Mouse (Mus musculus): ENCODE results near the gene Cks1b.

Gene Cks1b

DNA sequence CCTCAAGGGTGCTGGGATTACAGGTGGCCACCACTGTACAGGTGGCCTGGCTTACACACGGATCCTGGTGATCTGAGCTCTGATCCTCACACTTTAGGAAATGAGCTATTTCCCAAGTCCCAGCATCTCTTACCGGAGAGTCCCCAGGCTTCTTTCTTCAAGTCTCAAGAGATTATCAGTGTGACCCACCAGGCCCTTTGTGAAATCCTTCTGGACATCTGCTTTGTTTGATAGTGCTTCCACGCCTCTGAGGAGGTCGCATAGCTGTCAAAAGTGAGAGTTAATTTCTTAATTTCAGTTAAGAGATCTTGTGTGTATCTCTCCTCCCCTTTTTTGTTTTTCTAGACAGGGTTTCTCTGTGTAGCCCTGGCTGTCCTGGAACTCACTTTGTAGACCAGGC, 7.7 kb upstream of the Cks1b start:
- DNase-seq (ENCODE audit: low read depth, low spot score), result no peak

DNA sequence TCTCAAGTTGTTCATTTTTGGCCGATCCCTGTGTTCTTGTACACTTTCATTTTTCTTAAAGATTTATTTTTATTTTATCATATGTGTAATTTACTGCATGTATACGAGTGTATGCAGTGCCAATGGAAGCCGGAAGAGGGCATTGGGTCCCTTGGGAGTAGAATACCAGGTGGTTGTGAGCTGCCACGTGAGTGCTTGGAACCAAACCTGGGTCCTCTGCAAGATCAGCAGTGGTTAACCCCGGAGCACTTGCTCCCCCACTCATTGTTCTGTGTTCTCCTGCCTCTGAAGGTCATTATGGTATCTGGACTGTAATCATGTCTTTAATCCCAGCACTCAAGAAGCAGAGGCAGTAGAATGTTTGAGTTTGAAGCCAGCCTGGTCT, 7.0 kb upstream of the Cks1b start:
- DNase-seq (ENCODE audit: low read depth, low spot score), result no peak

DNA sequence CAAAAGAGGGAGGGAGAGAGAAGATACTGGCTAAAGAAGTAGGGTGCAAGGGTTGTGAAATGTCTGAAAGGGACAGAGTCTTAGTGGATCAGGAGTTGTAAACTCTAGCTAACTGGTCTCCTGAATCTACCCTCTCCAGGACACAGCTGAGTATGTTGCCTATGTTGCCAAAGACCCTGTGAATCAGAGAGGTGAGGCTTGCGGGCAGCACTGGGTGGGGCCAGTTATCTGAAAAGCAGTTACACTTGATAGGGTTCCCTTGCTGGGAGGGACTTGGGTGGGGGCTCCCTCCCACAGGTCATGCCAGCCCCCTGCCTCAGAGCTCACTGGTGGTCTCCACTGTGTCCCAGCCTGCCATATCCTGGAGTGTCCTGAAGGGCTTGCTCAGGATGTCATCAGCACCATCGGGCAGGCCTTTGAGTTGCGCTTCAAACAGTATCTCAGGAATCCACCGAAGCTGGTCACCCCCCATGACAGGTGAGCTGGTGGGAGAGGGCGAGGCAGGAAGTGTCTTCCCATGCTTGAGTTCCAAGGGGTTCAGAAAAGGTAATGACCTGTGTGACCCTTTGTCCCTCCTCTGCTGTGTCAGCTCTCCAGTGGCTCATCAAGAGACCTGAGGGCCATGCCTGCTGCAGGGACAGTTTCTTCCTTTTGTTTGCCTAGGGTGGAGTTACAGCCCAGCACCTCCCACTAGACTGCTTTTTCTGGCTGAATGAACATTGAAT, 6.4 kb upstream of the Cks1b start:
- no peak for DNase-seq (ENCODE audit: low read depth, low spot score)

DNA sequence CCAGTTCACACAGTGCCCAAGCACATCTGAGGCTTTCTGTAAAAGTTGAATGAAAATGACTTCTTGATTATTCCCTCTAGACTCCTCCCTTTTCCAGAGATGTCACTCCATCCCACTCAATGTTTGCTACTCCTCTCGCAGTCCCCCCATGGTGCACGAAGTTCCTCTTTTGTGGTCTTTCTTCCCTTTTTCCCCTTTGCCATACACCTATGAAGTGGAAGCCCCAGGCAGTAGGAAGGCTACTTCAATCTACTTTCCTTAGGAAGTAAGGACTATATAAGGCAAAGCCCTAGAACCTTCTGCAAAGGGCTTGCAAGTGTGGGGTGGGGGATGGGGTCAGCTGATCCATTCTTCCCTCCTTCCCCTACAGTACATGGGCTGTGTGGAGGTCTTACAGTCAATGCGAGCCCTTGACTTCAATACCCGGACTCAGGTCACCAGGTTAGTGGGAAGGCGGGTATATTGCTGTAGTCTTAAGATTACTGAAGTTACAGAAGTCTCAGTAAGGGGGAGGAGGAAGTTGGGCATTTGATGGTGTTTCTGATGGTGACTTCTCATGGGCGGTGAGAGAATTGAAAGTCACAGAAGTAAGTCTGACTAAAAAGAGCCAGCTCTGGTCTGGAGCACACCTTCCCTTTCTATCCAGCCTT, 4.5 kb upstream of the Cks1b start:
- no peak for DNase-seq (ENCODE audit: low read depth, low spot score)

DNA sequence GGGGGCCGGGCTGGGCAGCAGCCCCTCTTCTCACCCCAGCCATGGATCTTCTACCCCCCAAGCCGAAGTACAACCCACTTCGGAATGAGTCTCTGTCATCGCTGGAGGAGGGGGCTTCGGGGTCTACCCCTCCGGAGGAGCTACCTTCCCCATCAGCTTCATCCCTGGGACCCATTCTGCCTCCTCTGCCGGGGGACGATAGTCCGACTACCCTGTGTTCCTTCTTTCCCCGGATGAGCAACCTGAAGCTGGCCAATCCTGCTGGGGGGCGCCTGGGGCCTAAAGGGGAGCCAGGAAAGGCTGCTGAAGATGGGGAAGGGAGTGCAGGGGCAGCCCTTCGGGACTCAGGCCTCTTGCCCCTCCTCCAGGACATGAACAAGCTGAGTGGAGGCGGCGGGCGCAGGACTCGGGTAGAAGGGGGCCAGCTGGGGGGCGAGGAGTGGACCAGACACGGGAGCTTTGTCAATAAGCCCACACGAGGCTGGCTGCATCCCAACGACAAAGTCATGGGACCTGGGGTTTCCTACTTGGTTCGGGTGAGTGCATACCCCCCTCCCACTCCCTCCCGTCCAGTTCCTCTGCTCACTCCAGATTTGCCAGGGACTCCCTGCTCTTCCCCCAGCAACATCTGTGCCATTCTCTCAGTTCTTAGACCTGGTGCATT, 3.8 kb upstream of the Cks1b start:
- DNase-seq (ENCODE audit: low read depth, low spot score), result no peak

DNA sequence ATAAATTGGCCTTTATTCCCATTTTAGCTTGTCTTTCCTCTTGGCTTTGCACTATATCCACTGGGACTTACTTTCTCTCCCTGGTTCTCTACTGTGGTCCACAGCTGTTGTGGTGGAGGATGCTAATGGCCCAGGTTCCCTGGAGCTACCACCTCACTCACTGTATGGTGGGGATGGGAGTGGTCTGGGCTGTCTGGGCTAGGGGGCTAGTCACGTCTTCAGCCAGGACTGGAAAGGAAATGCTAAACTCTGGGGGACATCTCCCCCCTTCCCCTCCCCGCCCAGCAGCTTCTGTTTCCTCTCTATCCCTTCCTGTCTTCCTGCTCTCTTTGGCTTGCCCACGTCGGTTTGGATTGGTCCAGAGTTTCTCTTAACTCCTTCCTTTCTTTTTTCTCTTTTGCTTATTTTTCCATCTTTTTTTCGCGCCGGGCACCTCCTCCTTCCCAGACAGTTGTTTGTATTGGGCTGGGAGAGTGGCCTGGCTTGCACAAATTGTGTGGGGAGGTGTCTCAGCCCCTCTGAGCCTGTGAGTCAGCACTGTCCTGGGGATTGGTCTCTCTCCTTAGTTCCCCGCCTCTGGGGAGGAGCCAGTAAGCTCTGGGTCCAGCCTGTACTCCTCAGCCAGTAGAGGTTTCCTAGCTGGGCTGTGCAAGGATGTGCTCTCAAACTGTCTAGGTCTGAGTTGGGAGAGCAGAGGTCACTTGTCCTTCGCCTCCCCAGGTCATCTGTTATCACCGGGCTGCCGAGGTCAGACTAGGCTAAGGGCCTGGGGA, 3.0 kb upstream of the Cks1b start:
- peak; percentile 93 for DNase-seq (ENCODE audit: low read depth, low spot score)

DNA sequence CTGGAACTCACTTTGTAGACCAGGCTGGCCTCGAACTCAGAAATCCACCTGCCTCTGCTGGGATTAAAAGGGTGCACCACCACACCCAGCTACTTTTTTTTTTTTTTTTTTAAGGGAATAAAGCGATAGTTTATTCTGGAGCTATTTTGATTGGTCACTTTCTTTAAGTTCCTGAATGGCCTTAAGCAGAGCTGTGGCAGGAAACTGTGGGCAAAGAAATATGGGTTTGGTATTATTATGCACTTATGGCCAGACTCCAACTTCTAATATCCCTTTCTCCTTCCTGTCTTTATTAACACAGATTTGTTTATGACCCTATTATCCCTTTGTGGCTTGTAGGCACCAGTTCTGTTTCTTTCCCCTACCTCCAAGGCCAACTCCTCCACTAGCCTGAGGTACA, 2.2 kb upstream of the Cks1b start:
- DNase-seq (ENCODE audit: low read depth, low spot score), result no peak

DNA sequence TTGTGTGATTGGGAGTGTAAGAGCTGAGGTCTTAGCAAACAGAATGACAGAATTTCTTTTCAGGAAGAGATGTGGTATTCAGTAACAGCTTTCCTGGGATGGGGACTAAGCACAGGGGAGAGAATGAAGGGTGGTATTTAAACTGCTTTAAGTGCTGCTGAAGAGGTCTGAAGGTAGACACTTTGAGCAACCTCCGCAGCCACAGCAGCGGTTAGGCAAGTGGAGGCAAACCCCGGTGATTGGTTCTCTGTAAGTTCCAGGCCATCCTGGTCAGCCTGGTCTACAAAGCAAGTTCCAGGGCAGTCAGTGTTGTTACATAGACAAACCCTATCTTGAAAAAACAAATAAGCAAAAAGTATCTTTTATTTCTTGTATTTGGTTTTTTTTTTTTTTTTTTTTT, 1.8 kb upstream of the Cks1b start:
- DNase-seq (ENCODE audit: low read depth, low spot score), result no peak

DNA sequence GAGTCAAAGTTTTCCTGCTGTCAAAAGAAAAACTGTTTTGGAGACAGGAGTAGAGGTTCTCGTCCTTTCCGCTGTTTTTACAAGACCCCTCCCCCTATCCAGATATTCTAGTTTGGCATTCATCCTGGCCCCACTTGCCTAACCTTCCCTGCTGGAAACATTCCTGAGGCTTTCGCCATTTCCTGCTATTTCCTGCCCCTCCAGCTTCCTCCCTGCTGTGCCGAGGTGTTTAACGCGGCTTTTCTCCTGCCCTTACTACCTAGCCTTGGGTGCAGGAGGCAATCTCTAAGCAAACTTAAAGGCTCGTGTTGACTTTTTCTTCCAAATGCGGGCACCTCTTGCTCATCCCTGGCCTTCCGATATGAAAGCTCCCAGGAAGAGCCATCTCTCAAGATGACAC, 1.4 kb upstream of the Cks1b start:
- DNase-seq (ENCODE audit: low read depth, low spot score), result no peak

DNA sequence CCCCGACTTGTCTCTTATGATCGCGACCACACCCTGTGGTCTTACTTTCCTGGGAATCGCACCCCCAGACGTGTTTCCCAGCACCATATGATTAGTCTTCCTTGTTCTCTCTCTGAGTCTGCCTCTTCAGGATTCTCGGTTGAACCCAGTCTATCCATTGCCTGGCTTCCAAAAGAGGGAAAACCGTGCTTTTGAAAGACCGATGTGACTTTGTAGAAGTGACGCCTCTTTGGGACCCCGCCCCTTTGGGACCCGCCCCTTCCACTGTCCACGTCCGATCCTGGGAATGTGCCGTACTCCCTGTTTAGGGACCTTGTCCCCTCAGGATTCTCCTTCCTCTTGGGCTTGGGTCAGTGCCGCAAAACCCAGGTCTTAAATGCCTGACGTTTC, 673 bp upstream of the Cks1b start:
- no peak for DNase-seq (ENCODE audit: low read depth, low spot score)

DNA sequence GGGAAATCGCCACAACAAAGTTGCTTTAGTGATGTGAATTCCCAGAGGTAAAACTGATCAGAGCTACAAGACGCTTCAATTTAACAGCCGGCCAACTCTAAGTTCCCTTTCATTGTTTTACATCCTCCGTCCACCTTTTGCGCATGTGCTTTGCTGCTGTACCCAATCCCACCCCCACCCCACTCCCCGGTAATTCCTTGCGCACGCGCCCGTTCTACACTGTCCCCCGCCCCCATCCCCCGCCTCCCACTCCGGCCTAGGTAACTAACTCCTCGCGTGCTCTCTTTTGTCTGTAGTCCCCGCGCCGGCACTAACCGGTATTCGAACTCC, 378 bp downstream of the Cks1b start:
- peak; percentile 20 for DNase-seq (ENCODE audit: low read depth, low spot score)

DNA sequence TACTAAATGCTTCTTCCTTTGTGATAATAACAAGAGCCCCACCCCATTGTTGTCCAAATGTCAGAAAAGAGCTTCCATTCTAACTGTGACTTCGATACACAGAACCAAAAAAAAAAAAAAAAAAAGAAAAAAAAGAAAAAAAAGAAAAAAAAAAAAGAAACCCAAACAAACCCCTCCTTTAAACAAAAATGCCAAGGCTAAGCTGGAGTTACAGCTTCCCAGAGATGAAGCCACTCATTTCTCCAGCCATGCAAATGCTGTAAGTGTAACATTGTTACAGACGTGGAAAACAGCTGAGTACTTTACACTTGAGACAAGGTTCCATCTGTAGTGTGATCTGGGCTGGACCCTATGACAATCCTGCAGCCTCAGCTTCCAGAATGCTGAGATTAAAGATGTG, 1.1 kb downstream of the Cks1b start:
- no peak for DNase-seq (ENCODE audit: low read depth, low spot score)

DNA sequence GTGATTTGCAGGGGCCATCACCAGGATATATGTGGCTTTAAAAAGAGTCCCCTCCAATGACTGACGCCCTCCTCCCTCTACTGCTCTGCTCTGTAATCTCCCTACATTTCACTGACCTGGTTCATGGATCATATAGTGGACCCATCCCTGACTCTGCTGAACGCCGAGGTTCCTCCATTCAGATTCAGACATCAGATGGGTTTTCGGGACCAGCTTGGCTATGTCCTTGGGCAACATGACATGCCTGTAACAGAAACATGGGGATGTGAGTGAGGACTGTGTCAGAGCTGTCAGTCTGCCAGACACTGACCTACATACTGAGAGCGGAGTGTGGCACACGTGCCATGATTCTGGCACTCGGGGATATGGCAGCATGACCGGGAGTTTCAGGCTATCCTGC, 2.0 kb downstream of the Cks1b start:
- no peak for DNase-seq (ENCODE audit: low read depth, low spot score)

DNA sequence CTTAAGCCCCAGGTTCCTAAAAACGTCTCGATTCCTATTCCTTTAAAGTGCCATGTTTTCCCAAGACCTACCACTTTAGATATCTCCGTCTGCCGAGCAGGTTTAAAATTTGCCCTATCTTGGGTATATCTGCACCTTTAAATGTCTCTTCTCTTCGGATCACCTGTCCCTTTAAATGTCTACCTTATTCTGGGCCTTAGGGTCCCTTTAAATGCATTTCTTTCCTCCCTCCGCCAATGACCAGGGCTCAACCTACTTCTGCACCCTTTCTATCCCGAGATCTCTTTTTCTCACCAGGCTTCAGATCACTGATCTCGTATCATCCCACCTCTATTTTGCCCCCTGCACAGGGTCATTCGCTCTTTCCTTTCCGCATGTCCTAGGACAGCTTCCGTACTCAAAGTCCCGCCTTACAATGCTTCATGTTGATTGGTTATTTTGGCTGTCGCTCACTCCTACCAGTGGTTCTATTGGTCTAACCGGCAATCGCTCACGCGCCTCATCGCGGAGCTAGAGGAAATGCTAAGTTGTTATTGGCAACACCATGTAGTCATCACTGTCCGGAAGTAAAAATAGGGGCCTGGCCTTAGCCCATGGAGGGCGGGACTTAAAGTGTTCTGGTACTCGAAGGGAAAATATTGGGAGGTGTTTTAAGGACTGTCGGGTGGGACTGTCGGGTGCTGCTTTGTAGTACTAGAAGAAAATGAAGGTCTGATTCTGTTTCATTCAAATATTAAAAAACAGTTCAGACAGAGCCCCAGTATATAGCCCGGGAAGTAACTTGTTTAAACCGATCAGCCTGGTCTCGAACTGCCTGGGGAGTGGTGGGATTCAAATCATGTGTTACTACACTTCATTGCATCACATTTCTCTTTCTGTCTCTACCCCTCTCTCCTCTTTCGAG, 6.4 kb downstream of the Cks1b start, which contains the start of gene Flad1:
TSS of gene Flad1 (minus strand) at position 381 of the 904 bp plus-strand sequence.
- peak; percentile 100 for DNase-seq (ENCODE audit: low read depth, low spot score)

DNA sequence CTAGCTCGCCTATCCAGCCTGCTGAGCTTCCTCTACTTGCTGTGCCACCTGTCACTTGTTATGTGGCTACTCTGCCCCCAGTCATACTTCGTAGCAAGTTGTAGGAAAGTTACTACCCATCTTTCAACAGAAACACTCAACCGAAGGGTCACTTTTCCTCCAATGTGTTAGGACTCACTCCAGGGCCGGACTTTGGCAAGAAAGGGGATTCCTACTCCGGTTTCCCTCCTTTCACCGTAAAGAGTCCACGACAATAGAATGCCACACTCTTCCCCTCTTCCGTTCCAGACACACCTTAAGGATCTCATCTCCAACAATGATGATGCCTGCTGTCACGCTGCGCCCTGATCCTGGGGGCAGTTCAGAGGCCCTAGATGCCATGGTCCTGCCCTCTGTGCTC, 7.3 kb downstream of the Cks1b start:
- no peak for DNase-seq (ENCODE audit: low read depth, low spot score)

DNA sequence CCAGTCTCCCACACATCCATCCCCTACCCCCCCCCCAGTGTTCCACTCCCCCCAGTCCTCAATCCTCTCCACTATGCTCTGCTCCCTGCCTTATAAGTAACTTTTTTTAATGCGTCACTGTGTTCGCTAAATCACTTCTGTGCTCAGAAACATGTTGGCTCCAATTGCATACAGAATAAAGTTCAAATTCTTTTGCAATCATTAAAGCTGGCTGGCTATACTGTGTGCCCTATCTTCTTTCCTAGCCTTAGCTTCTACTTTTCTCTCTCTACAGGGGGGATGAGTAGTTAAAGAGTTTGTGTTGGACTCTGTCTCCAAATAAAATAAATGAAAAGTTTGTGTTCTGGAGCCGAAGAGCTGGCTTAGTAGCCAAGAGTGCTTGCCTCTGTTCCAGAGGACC, 8.5 kb downstream of the Cks1b start:
- no peak for DNase-seq (ENCODE audit: low read depth, low spot score)

DNA sequence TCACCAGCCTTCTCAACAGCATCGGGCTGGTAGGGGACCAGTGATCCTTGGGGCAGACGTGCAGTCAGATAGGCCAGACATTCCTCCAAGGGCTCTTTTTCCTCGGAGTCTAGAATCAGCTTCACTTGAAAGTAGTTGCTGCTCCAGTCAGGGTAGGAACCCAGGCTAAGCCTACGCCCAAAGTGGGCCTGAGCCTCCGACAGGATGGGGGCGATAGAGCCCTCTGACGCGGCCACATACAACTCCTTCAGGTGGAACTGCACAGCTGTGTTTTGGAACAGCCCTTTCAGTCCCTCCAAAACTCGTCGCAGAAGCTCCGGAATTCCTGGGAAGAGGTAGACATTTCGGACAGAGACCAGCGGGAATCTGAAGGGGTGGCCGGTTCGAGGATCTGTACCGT, 9.7 kb downstream of the Cks1b start:
- no peak for DNase-seq (ENCODE audit: low read depth, low spot score)

DNA sequence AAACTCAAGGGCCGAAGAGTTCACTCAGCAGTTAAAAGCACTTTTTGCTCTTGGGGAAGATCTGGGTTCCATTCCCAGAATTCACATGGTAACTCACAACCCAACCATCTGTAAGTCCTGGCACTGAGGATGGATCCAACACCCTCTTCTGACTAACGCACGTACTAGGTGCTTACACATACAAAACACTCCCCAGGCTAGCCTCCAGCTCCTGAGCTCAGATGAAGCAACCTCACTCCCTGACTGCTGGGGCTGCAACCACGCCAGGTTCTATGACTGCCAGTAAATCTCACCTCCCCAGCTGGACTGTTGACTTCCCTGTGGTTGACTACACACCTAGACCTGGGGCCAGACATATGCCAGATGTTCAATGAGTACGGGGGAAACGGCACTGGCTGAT, 11.3 kb downstream of the Cks1b start:
- DNase-seq (ENCODE audit: low read depth, low spot score), result peak; percentile 55

DNA sequence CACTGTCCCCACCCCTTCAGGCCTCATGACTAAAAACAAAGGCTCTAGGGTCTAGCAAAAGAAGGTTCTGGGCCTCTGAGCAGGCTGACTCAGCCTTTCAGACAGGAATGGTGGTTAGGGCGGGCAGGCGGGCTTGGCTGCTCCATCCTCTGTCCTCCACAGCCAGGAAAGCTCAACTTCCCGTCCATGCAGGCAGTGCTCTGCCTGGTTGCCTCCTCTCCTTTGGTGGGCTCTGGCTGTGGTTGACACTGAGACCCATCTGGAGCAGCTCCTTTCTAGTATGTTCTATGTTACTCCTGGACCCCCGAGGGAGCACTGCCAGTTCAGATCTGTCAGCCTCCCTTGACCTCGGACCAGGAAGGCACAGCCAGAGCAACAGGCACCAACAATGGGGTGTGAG, 15.5 kb downstream of the Cks1b start, which contains the start of gene Lenep:
TSS of gene Lenep (minus strand) at position 101 of the 400 bp plus-strand sequence.
- DNase-seq (ENCODE audit: low read depth, low spot score), result no peak

DNA sequence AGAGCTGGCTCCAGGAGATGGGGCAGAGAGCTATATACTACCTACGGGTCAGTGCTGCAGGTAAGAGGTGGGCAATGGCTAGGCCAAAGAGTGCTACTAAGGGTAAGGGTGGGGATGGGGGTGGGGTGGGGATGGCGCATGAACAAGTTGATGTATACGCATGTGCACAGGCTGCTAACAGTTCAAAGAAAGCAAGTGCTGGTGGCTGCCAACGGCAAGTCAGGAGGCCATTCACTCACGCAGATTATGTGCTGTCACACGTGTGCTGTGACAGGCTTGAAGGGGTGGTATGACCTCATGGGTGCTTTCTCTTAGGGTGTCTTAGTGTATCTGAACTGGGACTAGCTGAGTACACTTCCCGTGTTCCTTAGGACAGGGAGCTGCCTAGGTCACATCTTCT, 16.9 kb downstream of the Cks1b start:
- DNase-seq (ENCODE audit: low read depth, low spot score), result no peak

DNA sequence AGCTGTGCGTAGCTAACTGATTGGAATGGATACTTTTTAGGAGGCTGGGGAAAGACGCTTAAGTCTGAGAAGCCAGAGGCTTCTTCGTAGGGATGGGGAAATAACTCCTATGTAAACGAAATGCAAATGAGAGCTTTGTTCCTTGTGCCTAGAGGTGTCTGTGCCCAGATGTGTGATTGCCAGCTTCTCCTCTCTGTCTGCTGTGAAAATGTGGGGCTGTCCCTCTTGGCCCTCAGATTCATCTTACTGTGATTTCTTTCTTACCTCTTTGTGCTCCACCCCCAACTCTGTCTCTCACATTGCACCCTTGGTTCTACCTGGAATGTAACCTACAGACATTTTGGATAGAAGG, 21.6 kb downstream of the Cks1b start:
- DNase-seq (ENCODE audit: low read depth, low spot score), result no peak
